Mouse (Mus musculus) thymus, postnatal 10 days (tissue): ENCODE results near the gene Slc3a1.

Experiments
- DNase-seq, 2 experiments: peaks; one replicate each; pipeline ENCODE4 v3.0.0; 2021; ENCODE audit warnings: low spot score in 2 of 2

The Slc3a1 gene

DNA sequence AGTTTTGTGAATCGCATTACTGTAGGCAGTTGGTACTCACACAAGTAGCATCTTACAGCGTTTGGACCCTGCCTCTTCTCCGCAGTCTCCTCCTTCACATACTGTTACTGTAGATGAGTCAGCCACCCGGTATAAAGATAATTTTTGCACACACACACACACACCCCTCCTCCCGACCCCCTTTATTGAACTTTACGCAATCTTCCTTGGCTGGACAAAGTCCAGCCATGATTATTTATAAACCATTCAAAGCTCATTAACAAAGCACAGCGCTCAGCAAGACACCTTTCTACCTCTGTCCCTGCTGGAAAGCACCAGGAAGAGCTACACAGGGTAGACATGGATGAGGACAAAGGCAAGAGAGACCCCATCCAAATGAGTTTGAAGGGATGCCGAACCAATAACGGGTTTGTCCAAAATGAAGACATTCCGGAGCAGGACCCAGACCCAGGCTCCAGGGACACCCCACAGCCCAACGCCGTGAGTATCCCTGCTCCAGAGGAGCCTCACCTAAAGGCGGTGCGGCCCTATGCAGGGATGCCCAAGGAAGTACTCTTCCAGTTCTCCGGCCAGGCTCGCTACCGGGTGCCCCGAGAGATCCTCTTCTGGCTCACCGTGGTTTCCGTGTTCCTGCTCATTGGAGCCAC lies at the start of gene Slc3a1:
Gene Slc3a1, plus strand, starts transcription at position 284 of the 647 bp plus-strand sequence.
- no peak for DNase-seq

DNA sequence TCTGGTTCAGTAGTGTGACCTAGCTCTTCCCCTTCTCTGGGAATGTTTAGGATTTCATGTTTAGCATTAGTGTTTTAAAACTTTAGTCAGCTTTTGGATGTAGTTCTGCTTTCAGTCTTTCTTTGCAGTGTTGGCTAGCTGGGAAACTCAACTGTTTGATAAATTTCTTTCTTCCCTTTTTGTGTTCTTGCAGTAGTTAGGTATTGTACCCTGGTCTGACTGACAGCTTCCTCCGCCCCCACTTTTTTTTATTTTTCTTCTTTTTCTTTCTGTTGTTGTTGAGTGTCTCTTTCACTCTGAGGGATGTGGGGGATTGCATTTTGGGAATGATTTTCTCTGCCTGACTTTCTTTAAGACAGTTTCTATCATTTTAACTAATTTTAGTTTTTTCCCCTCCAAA lies 46.5 kb upstream of the Slc3a1 start:
- no peak for DNase-seq

DNA sequence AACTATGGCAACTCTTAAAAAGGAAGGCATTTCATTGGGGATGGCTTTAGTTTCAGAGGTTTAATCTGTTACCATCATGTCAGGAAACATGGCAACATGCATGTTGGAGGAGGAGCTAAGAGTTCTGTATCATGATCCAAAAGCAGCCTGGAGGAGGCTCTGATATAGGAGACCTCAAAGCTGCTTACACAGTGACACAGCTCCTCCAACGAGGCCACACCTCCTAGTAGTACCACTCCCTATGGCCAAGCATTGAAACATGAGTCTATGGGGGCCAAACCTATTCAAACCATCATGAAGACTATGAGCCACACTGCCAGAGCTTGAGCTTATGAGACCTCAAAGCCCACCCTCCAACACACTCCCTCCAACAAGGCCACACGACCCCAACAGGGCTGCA lies 45.4 kb upstream of the Slc3a1 start:
- DNase-seq: no peak

DNA sequence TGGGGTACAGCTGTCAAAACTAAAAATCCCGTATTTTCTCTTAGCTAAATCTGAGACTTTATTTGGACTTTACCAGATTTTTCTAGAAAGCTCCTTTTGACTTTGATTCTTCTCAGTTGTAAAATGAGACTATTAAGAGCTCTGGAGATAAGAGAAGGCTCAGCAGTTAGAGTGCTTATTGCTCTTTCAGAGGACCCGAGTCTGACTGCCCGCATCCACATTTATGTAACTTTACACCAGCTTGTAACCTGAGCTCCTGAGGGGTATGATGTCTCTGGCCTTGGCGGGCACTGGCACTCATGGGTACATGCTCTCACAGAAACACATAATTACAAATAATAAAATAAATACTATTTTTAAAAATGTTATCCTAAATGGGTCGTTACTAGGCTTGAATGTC lies 41.8 kb upstream of the Slc3a1 start:
- no peak for DNase-seq

DNA sequence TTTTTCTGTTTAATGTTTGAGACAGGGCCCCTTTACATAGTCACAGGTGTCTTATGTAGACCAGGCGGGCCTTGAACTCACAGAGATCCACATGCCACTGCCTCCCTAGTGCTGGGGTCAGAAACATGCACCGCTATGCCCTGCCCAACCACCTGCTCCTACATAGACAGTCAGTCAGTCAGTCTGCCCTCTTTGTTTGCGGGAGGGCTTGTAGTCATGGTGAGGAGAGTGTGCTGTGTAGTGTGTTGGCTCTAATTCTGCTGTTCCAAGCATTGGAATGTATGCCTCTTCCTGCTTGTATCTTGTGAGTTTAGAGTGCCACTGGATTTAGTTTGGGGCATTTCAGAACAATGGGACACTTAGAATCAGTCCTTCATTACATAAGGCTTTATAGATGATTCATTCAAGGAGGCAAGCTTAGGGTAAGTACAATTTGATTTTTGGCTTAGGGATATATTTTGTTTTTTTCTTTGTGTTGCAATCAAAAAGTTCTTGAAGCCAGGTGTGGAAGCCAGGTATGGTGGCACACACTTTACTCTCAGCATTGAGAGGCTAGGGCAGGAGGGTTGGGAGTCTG lies 40.3 kb upstream of the Slc3a1 start:
- DNase-seq: no peak

DNA sequence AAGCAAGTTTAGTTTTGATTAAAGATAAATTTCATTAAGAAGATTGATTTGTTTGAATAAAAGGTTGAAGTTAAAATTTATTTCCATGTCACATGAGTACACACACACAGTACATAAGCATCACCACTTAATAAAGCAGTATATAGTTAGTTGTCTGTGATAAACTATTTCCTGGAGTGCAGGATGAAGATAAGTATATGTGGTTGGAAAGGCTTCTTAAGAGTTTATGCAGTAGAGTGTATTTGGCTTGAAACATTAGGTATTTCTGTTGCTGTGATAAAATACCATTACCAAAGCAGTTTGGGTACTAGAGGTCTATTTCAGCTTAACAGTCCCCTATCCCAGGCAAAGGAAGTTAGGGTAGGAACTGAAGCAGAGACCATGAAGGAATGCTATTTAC lies 39.7 kb upstream of the Slc3a1 start:
- DNase-seq: no peak

DNA sequence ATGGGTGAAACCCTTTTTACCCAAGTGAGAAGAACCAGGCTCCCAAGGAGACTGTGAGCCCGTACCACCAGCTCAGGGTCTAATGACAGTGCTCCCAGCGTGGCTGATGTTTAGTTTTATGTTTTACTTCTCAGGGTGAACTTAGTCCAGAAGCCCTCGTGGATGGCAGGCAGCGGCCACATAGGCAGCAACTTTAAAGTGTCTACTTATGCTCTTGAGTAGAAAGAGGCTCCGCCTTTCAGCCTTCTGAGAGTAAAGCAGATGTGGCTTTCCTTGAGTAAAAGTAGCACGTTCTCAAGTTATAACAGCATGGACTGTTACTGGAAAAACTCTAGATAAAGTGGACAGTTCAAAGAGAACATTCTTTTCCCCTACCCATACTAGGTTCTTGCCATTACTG lies 32.3 kb upstream of the Slc3a1 start:
- no peak for DNase-seq

DNA sequence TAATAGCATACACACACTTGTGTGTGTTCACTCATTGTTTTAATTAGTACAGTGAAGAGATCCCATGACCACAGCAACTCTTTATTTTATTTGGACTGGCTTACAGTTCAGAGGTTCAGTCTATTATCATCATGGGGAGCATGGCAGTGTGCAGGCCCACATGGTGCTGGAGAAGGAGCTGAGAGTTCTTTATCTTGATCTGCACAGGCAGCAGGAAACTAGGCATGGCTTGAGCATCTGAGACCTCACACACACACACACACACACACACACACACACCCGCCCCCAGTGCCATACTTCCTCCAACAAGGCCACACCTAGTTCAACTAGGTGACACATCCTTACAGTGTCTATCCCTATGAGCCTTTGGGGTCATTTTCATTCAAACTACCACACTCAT lies 30.5 kb upstream of the Slc3a1 start:
- DNase-seq: no peak

DNA sequence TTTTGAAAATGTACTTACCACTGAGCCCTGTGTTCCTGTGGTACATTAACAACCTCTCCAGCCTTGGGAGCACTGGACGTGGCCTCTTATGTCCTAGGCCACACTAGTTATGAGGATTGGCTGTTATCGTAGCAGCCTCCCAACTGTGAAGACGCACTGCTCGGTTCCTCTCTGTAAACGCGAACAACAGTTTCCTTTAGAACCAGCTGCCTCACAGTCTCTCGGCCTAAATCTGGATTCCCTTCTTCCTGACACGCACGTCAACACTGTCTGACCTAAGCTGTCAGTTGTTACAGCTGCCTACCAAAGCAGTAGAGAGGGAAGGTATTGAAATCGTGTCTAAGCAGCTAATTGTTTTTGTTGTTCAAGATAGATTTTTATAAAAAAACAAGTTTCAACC lies 28.5 kb upstream of the Slc3a1 start:
- DNase-seq: no peak

DNA sequence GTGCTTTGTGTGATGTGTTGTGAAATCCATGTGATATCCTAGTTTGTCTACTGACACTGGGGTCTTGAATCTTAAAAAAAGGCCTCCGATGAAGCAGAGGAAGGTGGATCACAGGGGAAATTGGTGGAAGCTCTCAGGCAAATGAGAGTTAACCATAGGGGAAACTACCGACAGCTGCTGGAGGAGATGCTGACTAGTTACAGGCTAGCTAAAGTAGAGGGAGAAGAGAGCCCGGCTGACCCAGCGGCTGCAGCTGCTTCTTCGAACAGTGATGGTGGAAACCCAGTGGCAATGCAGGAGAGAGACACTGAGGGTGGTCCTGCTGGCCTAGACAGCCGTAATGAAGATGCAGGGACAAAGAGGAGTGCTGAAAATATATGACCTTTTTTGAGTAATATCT lies 14.7 kb upstream of the Slc3a1 start:
- no peak for DNase-seq

DNA sequence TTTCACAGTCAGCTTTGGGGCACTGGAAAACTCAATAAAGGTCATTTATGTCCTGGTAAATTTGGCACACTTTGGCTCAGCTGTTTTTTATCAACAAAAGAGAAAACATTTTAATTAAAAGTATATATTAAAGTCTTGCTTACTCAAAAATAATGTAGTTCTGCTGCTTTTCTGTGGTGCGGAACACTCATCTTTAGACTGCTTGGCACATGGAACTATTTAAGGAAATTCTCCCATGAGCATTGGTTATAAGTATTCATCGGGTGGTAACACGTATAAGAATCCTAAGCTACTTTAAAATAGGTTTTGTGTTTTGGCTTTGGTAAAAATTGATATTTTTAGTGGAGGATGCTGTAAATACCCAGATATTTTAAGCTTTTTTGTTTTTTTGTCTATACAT lies 13.5 kb upstream of the Slc3a1 start:
- DNase-seq: no peak

DNA sequence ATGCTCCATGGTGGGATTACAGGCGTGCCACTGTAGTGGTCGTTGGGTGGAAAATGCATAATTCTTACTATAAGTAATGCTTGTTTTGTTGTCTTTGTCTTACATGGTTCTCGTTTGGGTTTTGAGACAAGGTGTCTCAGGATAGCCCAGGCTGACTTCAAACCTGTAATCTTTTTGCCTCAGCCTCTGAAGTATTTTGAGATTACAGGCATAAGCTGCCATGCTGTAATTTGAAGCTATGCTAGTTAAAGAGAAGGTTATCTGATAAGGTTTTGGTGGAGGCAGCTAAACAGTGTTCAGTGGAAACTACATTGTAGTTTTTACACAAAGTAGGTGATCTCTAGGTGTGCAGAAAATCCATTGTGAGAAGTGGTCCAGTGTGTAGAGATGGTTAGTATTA lies 9.8 kb upstream of the Slc3a1 start:
- DNase-seq: no peak

DNA sequence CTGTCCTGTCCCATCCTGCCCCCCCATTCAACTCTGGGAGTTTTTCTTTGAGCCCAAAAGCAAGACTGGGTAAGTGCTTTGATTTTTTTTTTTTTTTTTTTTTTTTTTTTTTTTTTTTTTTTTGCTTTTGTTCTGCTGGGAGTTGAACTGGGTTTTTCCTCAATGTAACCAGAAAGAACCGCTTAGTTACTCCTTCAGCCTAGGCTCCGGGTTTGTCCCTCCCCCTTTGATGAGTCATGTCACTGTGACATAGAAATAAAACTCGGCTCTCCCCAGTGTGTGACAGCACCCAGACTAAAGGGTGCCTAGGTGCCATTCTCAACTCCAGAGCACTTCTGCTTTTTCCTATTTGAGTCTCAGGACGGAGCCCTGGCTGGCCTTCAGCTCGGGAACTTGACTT lies 9.4 kb upstream of the Slc3a1 start:
- DNase-seq: no peak

DNA sequence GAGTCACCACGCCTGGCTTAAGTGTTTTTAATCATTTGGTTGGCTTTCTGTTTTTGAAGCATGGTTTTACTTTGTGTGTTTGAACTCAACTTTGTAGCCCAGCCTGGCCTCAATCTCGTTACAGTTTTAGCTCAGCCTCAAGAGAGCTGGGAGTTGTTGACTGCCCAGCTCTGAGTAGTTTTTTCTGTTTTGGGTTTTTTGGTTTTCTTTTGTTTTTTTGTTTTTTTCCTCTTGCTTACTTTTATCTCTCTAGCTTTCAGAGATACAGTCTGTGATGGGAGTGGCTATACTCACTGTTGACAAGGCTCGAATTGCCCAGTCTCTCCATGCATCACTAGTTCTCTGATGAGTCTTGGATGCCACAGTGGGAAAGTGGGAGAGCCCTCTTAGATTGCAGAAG lies 7.8 kb upstream of the Slc3a1 start:
- DNase-seq: no peak

DNA sequence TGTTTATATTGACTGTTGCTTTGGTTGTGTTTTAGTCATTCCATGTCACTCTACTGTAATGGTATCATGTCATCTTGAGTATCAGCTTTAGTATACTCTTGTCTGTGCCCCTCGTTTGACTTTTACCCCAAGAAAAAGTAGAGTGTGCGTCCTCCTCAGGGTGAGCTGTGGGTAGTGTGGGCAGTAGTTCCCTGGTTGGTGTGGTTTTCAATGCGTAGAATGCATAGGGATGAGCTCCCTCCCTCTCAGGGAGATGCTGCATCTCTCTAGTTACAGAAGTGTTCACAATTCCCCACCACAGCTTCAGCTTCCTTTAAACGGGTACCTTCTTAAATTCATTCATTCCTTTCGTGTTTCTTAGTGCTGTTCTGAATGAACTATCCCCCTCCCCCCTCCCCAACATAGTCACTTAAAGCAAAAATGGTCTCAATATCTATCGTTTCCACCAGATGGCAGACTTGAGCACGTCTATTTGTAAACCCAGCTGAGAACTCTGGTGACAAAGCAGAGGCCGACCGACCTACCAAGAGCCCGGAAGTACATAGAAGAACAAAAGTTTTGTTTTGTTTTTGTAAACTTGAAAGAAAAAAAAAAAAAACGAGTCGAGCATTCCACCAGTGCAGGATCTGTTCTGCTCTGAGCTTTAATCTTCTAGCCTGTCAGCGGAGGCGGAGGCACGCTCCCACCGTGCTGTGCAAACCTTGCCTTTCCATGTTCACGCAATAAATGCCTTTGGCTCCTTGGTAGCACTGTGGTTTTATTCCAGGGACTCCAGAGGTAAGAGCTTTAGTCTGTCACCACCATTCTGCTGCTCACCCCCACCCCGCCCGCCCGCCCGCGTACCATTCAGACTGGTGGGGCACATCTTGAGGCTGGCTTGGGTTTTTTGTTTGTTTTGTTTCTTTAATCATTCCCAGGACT lies 4.7 kb upstream of the Slc3a1 start:
- DNase-seq: peak; percentile 60 to 76

DNA sequence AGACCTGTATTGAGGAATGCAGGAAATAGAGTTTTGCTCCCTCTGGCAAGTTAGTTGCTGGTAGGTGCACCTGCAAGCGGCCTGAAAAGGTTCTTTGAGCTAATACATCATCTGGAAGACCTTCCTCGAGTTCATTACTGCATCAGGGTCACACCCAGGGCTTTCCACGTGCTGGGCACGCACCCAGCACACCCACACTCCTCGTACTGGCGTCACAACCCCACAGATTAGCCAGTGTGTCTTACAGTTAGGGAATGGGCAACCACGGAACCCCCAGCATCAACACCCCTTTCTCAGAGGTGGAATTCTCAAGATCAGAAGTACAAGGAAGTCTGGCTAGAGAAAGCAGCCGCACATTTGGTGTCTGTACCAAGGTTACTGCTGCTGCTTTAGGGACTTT lies 3.9 kb upstream of the Slc3a1 start:
- DNase-seq: no peak

DNA sequence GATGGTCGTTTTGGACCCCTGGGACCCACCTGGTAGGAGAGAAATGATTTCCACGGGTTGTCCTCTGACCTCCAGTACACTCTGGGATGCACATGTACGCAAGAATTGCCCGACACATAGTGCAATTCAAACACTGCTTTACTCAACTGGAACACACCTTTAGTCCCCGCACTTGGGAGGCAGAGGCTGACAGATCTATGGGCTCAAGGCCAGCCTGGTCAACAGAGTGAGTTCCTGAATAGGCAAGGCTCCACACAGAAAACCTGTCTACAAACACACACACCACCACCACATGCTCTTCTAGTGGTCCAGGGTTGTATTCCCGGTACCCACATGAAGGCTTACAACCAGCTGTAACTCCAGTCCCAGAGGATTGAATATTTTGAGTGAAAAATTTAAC lies 3.0 kb upstream of the Slc3a1 start:
- DNase-seq: no peak

DNA sequence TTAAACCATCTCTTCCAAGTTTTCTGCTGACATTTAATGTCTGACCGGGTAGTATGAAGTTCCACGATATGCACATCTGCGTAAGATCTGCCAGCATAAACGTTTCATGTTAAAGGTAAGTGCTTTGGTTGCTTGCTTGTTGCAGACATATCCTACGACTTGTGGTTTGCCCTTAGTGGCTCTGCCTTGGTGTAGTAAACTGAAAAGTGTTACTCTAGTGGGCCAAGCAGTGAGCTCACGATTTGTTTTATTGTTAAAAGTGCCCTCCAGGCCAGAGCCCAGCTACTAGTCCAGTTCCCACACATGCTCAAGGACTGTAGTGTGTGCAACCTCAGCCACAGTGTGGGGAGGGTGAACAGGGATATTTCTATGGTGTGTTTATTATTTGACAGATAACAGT lies 1.7 kb upstream of the Slc3a1 start:
- DNase-seq: no peak

DNA sequence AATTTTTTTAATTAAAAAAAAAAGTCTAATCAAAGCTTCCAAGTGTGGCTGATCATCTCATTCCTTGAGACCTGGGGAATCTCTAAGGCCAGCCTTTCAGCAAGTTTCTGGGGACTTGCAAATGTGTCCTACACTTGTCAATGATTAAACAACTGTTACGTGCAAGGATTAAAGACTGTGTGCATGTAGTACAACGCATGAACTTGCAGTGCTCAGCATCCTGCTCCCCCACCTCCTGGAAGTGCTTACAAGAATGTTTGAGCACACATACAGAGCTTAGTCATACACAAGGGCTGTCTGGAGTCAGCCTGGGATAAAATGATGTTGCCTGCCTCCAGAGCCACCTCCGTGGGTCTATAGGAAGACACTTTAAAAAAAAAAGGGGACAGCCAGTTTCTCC lies 929 bp upstream of the Slc3a1 start:
- DNase-seq: no peak

DNA sequence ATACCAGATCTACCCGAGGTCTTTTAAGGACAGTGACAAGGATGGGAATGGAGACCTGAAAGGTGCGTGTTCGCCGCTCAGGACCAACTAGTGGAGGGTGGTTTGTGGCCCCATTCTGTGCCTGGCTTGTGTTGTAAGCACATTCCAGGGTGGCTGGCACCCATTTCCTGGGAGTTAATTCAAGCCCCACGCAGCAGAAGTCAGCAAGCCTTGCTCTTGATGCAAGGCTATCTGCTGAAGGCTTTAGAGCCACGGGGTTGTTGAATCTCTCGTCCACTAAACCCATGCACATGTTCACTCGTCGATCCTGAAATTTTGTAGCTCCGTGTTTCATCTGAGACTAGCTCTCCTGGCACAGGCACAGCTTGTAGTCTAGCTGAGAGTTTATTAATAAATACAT lies 621 bp downstream of the Slc3a1 start:
- DNase-seq: no peak

DNA sequence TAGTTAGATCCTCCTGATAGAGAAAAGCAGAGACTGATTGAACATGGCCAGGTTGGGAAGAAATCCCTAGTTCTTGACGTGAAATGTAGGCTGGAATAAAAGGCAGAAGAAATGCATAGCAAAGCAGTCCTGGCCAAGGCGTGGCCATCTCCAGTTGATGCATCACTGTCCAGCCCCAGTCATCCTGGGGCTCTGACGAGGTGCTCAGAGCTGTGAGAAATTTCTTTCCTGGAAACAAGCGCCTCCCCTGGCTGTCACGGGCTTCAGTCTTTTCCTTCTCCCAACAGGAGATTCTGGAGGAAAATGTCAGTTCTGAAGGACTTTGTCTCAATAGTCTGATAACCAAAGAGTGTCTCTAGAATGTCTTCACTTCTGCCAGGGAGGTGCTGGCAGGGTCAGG lies 2.5 kb downstream of the Slc3a1 start:
- DNase-seq: no peak

DNA sequence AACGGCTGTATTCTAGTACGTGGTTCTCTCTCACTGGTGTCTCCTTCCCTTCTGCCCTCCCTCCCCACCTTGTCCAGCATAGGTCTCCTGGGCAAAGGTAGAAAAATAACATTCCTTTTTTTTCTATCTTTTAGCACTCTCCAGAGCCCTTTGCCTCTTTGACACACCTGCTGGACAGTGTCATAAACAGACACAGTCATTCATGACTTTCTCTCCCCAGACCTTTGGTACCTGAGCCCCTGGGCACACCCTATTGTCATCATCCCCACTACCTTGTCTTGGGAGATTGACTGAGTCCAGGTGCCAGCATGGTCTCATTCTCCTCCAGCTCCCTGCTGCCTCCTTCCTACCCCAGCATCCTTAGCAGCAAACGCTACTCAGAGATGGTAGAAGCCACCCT lies 4.9 kb downstream of the Slc3a1 start:
- no peak for DNase-seq

DNA sequence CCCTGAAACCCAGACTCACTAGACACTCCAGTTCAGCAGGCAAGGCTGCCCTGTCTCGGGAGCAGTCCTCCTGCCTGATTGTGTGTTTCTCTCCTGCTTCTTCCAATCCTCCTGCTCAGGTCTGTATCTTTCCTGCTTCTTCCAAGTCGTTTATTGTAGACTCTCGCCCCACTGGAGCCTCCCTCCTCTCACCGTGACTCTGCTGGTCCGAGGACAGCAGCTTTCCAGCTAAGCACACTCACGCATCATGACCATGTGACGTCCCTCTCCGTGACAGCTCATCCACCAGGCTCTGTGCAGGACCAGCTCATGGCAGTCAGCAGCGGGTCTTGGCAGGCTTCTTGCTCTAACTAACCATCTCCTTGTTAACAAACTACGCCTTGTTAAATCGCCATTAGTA lies 5.9 kb downstream of the Slc3a1 start:
- no peak for DNase-seq
